Mouse (Mus musculus): Measurements from ENCODE around the gene Kctd10. TPM values are rescaled to one million over a fixed set of nuclear protein-coding genes. Genes with fewer than 3 reads are reported as not detected.

Gene Kctd10
- total RNA-seq, 2 experiments from 2014 or later: 48.7 to 53.0 TPM

DNA sequence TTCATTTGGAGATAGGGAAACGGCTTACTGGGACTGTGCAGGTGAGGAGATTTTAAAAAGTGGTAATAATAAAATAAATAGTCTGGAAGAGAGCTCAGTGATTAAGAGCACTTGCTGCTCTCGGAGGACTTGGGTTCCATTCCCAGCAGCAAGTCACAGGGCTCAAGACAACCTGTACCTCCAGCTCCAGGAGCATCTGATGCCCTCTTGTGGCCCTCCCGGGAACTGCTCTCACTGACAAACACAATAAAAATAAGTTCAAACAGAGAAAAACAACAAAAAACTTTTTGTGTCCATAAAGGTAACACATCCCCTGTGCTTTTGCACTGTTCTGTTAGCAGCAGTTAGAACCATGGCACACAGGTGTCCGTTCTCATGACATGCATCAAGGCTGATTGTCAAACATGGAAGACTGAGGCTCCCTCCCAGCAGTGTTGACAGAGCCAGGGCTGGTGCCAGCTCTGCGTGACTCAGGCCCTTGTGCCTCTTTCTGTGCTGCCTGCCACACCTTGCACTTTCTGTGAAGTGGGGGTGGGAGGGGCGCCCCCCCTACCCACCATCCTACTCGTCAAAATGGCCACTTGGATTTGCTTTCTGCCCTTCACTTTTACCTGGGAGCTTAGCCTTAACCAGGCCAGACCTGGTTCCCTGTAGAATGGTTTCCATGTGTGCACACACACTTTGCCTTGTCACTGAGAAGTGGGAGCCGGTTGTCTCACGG lies 3.0 kb upstream of the Kctd10 start:
- no peak for DNase-seq (ENCODE audit: low spot score in 2 of 2)
- intact Hi-C loops (cut with DNase I): no loop called here

DNA sequence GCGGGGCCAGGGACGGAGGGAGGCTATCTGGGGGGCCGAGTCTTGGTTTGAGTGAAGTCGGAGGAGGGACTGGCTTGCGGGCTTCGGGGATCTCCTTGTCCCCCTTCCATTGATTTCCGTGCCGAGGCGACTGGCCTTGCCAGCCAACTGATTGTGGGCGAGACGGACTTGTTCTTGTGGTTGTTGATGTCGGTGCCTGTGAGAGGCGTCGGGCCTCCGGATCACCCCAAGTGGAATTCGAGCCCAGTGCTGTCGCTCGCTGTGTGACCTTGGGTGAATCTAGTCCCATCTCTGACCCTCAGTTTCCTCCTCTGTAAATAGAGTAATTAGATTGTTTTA lies 674 bp upstream of the Kctd10 start:
- no peak for DNase-seq (ENCODE audit: low spot score in 2 of 2)
- intact Hi-C loops (cut with DNase I): loop anchor here (2.0 kb wide), 1 partner anchor 66 kb away; no protein-coding TSS in a partner anchor

GRCm38 (mm10) chr5:114379763-114380162 lies 545 bp downstream of the Kctd10 start:
- DNase-seq (ENCODE audit: low spot score in 2 of 2): no peak
- intact Hi-C loops (cut with DNase I): loop anchor here (2.0 kb wide), 1 partner anchor 65 kb away; no protein-coding TSS in a partner anchor

- no peak for DNase-seq (ENCODE audit: low spot score in 2 of 2)
- intact Hi-C loops (cut with DNase I): no loop called here
Observed at GRCm38 (mm10) chr5:114378936-114379335, 1.4 kb downstream of the Kctd10 start.

DNA sequence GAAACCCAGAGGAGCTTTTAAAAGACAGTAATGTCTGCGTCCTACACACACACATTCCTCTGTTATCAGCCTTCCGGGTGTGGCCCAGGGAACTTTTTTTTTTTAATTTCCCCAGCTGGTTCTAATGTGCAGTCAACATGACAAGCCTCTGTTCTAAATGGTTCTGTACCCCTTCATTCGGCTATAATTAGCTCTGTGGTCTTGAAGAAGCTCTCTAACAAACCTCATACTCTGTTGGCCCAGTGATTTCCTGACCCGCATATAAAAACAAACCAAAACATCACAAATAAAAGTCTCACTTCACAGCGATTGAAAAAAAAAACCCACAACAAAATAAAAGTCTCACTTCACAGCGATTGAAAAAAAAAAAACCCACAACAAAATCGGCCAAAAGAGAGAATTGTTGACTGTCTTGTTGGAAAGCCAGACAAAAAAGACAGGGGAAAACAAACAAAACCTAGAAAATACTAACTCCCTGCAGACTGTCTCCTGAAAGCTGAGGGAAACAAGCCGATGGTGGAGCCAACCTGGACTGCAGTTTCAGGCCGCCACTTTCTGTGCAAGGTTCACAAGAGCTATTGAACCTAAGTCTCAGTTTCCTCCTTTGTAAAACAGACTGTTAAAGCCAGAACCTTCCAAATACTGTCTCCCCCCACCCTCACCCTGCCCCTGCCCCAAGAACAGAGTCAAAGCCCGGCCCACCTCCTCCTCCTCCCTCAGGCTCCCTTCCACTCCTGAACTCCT lies 2.0 kb downstream of the Kctd10 start:
- intact Hi-C loops (cut with DNase I): no loop called here
- no peak for DNase-seq (ENCODE audit: low spot score in 2 of 2)

DNA sequence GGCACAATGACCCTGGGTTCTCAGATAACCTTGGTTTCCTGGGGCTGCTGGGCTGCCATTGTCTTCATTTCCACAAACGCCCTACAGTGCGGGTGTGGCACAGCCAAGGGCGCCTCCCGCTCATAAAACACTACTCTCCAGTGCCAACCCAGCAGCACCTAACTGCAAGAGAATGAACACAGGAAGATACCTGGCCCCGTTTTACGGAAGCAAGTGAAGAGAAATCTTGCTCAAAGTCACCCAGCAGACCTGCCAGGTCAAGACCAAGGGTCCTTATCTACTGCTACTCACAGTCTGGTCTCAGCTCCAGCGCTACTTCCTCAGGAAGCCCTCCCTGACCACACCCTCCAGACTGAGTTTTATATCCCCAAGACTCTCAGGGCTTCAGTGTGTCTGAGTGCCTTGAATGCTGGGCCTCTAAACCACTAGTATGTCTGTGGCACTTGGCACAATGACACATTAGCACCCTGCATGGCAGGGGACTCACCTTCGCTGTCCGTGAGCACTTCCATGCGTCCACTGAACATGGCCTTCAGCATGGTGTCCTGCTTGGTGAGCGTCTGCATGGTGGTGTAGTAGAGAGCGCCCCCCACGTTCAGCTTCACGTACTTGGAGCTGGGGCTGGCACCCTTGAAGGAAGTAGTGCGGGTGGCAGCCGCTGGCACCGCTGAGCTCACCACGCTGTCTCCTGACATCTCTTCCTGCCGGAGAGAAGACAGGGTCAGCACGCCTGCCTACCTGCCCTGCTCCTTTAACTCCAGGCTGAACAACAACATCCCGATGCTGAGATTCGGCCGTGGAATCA lies 5.7 kb downstream of the Kctd10 start:
- no peak for DNase-seq (ENCODE audit: low spot score in 2 of 2)
- intact Hi-C loops (cut with DNase I): no loop called here

- no peak for DNase-seq (ENCODE audit: low spot score in 2 of 2)
- intact Hi-C loops (cut with DNase I): no loop called here
Observed at GRCm38 (mm10) chr5:114373581-114373980, 6.7 kb downstream of the Kctd10 start.

DNA sequence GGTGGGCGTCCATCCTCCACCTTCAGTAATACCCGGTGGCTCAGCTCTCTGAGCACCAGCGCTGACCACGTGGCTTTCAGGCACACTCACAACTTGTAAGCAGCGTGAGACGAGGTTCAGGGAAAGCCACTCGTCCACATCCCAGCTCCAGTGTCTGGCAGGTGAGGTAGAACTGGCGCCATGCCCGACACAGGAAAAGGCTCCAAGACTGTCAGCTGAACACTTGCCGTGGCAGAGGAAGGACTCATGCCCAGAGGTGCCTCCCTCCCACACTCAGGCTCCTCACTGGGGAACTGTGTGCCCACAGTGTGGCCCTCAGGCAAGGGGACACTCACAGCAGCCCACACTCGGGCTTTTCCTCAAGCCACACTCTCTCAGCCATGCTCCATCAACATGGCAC lies 7.1 kb downstream of the Kctd10 start:
- no peak for DNase-seq (ENCODE audit: low spot score in 2 of 2)
- intact Hi-C loops (cut with DNase I): no loop called here

DNA sequence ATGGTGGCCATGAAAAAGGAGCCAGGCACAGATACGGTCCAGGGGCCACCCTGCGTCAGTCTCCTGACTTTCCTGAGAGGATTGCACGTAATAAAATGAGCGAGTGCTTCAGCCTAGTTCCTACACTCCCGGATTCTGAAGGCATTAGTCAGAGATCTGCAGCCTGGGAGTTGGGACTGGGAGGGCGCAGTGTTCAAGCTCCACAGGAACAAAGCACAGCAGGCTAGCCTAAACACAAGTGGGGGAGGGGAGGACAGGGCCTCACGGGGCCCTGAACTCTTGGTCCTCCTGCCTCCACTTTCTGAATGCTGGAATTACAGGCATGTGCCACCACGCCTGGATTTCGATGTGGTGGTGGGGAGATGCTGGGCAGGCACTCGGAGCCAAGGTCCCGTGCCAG lies 7.7 kb downstream of the Kctd10 start:
- intact Hi-C loops (cut with DNase I): no loop called here
- no peak for DNase-seq (ENCODE audit: low spot score in 2 of 2)

DNA sequence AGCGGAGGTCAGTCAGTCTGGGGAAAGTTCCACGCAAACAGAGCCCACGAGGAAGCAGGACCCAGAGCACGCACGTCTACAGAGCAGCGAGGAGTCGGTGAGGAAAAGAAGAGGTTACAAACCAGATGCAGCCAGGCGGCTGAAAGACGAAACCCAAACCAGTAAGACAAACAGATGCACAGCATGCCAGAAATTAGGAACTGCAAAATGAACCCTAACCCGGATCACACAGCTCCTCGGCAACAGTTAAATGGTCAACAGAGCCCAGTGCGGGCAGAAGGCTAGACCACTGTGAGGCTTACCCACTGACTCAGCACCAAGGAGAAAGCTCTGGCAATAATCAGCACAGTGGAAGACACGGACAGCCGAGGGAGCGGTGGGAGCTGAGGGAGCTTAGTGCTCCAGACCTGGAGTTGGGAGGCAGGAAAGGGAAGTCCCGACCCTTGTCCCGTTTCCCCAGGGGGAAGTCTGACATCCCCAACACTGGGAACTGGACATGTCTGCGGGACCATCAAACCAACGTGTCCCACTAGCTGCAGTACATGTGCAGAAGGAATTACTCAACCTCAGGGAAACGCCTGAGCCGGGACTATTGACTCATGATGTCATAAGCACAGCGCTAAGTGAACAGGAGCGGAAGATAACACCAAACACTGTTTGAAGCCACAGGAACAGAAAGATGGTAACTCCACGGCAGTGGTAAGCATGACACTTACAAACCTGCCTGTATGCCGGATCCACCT lies 8.4 kb downstream of the Kctd10 start:
- no peak for DNase-seq (ENCODE audit: low spot score in 2 of 2)
- intact Hi-C loops (cut with DNase I): no loop called here

DNA sequence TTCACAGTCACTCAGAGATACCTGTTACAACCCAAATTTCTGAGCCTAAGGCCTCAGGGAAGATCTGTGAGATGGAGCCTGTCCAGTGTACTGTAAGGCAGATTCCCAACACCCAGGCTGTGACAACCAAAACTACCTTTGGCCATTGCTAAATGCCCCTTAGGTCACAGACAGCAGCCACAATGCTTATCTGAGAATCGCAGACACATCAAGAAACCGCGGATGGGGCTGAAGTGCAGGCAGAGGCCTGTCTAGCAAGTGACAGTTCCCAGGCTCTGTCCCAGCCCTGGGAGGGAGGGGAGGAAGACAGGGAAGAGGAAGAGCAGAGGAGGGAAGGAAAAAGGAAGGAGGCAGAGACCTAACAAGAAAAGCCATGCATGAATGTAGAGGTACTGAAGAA lies 9.0 kb downstream of the Kctd10 start:
- no peak for DNase-seq (ENCODE audit: low spot score in 2 of 2)
- intact Hi-C loops (cut with DNase I): no loop called here

DNA sequence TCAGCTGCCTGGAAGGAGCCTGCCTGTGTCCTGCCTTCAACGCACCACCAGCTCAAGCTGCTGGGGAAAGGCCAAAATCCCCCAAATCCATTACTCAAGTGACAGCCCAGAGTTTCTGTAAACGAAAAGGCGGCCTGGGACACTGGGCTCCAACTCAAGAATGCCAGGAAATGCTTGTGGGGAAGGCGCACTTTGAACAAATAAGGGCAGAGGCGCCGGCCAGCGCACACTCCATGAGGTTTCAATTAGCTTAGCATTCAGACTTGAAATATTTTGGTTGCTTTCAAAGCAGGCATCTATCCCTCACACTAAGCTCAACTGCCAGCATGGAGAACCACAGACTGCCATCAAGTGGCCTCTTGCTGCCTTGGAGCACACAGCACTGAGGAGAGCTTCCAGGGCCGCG lies 9.9 kb downstream of the Kctd10 start:
- intact Hi-C loops (cut with DNase I): no loop called here
- DNase-seq (ENCODE audit: low spot score in 2 of 2): no peak

DNA sequence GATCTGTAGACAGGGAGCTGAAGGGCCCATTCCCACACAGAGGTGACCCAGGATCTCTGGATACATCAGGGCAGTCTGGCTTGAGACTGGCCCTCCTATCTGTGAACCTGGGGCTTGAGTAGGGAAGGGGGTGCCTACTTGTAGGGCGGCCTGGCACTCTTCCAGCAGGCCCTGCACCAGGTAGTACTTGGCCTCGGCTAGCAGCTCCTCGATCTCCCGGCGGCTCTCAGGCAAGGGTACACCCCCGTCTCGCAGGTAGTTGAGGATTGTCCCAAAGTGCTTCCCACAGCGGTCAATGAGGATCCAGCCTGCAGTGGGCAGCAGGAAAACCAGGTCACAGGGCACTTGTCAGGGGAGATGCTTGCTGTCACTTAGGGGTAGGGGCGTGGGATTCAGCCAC lies 10.4 kb downstream of the Kctd10 start:
- intact Hi-C loops (cut with DNase I): no loop called here

DNA sequence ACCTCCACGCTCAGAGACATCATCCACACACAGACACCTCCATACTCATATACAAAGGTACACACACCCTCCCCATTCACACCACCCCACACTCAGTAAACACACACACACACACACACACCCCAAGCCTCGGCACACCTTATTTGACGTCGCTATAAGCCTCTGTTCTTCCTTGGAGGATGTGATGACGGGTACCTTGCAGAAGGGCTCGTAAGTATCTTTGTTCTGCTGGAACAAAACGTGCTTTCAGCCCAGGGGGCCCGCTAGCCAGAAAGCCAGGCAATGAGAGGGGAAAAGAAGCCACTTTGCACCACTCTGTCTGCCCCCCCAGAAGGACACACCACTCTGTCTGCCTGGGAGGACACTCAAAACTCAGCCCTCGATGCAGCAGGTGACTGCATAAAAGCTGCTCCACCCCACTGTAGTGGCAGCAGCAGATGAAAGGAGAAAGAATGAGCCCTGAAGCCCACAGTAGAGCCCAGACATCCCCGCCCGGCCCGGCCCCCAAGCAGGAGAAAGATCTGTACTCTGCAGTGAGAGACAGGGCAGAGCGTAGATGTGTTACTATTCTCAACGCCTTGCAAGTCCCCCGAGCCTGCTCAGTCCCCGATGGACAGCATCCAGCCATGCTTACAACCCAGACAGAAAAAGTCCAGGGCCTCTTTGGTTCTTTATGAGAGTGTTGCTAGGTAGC lies 11.4 kb downstream of the Kctd10 start:
- intact Hi-C loops (cut with DNase I): no loop called here
- no peak for DNase-seq (ENCODE audit: low spot score in 2 of 2)

More for the DNA sequence above, 10.4 kb downstream of the Kctd10 start:
- no peak for DNase-seq (ENCODE audit: low spot score in 2 of 2)

- intact Hi-C loops (cut with DNase I): no loop called here
- no peak for DNase-seq (ENCODE audit: low spot score in 2 of 2)
Observed at GRCm38 (mm10) chr5:114368121-114368520, 12.2 kb downstream of the Kctd10 start.

- DNase-seq (ENCODE audit: low spot score in 2 of 2): no peak
- intact Hi-C loops (cut with DNase I): no loop called here
Observed at GRCm38 (mm10) chr5:114365043-114365752, 15.1 kb downstream of the Kctd10 start.

DNA sequence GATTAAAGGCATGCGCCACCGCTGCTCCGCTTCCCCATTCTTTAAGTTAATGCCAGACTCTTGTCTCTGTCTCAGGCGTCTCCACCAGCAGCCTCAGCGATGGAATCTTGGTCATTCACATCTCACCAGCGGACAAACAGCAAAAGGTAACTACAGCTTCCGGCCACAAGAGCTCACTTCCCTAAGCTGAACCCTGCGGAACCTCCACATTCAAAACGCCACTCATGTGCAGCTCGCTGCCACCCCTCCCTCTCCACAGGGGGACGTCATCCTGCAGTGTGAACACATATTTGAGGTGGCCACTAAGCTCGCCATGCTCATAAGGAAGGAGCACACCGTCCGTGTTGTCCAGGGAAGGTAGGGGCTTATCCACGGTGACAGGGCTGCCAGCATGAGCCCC lies 19.3 kb downstream of the Kctd10 start:
- DNase-seq (ENCODE audit: low spot score in 2 of 2): no peak
- intact Hi-C loops (cut with DNase I): no loop called here

GRCm38 (mm10) chr5:114359586-114359985 lies 20.7 kb downstream of the Kctd10 start:
- no peak for DNase-seq (ENCODE audit: low spot score in 2 of 2)
- intact Hi-C loops (cut with DNase I): no loop called here

DNA sequence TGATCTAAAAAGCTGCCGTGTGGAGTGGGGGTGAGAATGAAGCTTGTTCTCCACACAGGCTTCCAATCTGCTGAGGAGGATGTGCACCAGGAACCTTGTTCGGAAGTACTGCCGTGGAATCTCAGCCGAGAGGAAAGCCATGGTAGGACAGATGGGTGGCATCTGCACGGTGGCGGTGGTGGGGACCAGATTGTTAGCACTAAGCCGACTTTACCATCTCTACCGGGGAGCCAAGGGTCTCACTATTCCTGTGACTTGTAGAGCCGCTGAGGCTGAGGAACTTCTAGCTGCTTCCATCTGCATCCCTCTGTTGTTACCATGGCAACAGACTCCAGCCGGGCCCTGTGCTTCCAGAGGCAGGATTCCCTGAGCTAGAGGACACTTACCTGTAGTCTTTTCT lies 21.5 kb downstream of the Kctd10 start:
- peak; percentile 52 to 64 for DNase-seq (ENCODE audit: low spot score in 2 of 2)
- intact Hi-C loops (cut with DNase I): no loop called here

Measured in left cerebral cortex, postnatal 36 days (tissue).